Comparison of ENCODE assay signal across 11 mouse cellular contexts in the genomic region with DNA sequence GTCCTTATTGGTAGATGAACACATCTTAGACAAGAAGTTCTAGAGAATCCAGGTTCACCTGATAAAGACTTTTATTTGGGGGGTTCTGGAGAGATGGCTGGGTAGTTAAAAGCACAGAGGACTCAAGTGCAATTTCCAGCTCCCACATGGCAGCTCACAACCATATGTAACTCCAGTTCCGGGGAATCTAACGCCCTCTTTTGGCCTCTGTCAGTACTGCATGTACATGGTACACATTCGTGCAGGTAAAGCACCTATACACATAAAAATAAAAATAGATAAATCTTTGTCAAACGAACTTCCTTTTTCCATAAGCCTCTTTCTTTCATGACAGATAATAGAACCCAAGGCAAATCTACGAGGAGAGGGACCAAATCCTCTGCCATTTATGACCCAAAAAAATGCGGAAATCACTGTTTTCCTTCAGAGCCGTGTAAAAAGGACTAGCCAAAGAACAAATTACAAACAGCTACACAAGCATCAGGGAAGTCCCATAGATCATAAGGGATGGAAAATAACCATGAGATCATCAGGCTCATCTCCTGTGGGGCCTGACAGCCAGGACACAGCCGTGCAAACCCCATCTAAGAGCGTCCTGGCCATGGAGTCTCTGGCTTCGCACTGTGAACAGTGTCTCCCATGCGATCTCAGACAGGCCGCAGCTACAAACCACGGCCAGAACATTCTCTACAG.
DNase-seq lines count a peak whose midpoint lies in the region; ATAC-seq and TF ChIP-seq lines count a peak whose summit lies in the region.
"Had no signal": no experiment of that assay in that cellular context is flagged by ENCODE, and none has a peak within 500 bp of the region (broad histone marks: within the 10 kb centered on the region; RNA-seq: fewer than 3 reads in every experiment).

No protein-coding gene starts in this region.

- H3K27me3 ChIP-seq in intestine, postnatal 0 days (replicated peaks; ENCODE audit: control insufficient read depth, insufficient read depth, low read length) = no peaks in the 10 kb centered on the region
- no peaks in the 10 kb centered on the region for H3K27me3 ChIP-seq in intestine, embryonic 15.5 days (replicated peaks)
- H3K27me3 ChIP-seq in E14TG2a.4 (ENCODE audit: insufficient read depth, low read length) = peaks cover 59% of the 10 kb centered on the region
- no peaks in the 10 kb centered on the region for H3K27me3 ChIP-seq in heart, postnatal 0 days (ENCODE audit: control insufficient read depth, insufficient read depth, low read length)

- H3K4me1 ChIP-seq in intestine, postnatal 0 days (replicated peaks; ENCODE audit: control insufficient read depth, insufficient read depth, low read length) = peaks cover 3% of the 10 kb centered on the region; the same call in 1 of the 2 replicates
- H3K4me1 ChIP-seq in intestine, embryonic 15.5 days (replicated peaks) = peaks cover 15% of the 10 kb centered on the region
- peaks cover 59% of the 10 kb centered on the region for H3K4me1 ChIP-seq in E14TG2a.4 (replicated peaks; ENCODE audit: low read depth, low read length)
- peaks cover 32% of the 10 kb centered on the region for H3K4me1 ChIP-seq in heart, postnatal 0 days (ENCODE audit: control insufficient read depth, insufficient read depth)

- H3K27ac ChIP-seq in intestine, postnatal 0 days (ENCODE audit: low read depth, low read length) = no peak overlapping the region
- no peak overlapping the region for H3K27ac ChIP-seq in intestine, embryonic 15.5 days
- peak overlapping the region; percentile 78 for H3K27ac ChIP-seq in heart, postnatal 0 days (ENCODE audit: low read depth)
- H3K27ac ChIP-seq: hindbrain, embryonic 14.5 days had no signal

- peak; percentile 22; the same call in 1 of the 2 replicates for TF ChIP-seq CTCF in intestine, postnatal 0 days (IDR thresholded peaks at IDR 0.05; ENCODE audit: low read depth)
- TF ChIP-seq CTCF in E14TG2a.4 (conservative IDR thresholded peaks at IDR 0.05; ENCODE audit: low read length) = peak; percentile 54
- TF ChIP-seq CTCF in heart, postnatal 0 days (IDR thresholded peaks at IDR 0.05; ENCODE audit: low read depth) = no peak

- no peaks in the 10 kb centered on the region for H3K9me3 ChIP-seq in intestine, postnatal 0 days (ENCODE audit: control insufficient read depth)
- H3K9me3 ChIP-seq in intestine, embryonic 15.5 days = no peaks in the 10 kb centered on the region
- no peaks in the 10 kb centered on the region for H3K9me3 ChIP-seq in E14TG2a.4 (ENCODE audit: low read length)
- H3K9me3 ChIP-seq in heart, postnatal 0 days (replicated peaks; ENCODE audit: control insufficient read depth, low read length) = no peaks in the 10 kb centered on the region

- no peak overlapping the region for H3K9ac ChIP-seq in intestine, postnatal 0 days (ENCODE audit: low read depth, low read length)
- no peak overlapping the region for H3K9ac ChIP-seq in intestine, embryonic 15.5 days
- no peak overlapping the region for H3K9ac ChIP-seq in heart, postnatal 0 days (replicated peaks; ENCODE audit: low read depth, low read length)
- H3K9ac ChIP-seq: hindbrain, embryonic 14.5 days had no signal

- no peak for TF ChIP-seq EP300 in heart, postnatal 0 days (IDR thresholded peaks at IDR 0.05; ENCODE audit: low read depth)

- ATAC-seq in CD4-positive, CD25-positive, alpha-beta regulatory T cell, adult 4 months = no peak
- no peak for ATAC-seq in intestine, postnatal 0 days
- no peak for ATAC-seq in intestine, embryonic 15.5 days
- ATAC-seq in heart, postnatal 0 days (ENCODE audit: insufficient read depth, low read depth) = no peak
- no peak for ATAC-seq in erythroblast, adult 5-6 weeks (replicated peaks; ENCODE audit: low FRiP score, poor library complexity, severe bottlenecking)

- DNase-seq in CD4-positive, CD25-positive, alpha-beta regulatory T cell, adult 2 months (ENCODE audit: low read depth, low spot score) = peak; percentile 11
- DNase-seq in heart, postnatal 0 days (ENCODE audit: low spot score) = no peak
- no peak for DNase-seq in frontal cortex, postnatal 25 days (ENCODE audit: low spot score in 2 of 2)
- DNase-seq: cerebellum, adult 2 months had no signal

- H3K36me3 ChIP-seq in intestine, postnatal 0 days (ENCODE audit: control insufficient read depth, insufficient read depth) = no peaks in the 10 kb centered on the region
- no peaks in the 10 kb centered on the region for H3K36me3 ChIP-seq in intestine, embryonic 15.5 days
- H3K36me3 ChIP-seq in E14TG2a.4 (ENCODE audit: insufficient read depth, low read length) = no peaks in the 10 kb centered on the region
- H3K36me3 ChIP-seq in heart, postnatal 0 days (replicated peaks; ENCODE audit: control insufficient read depth, insufficient read depth, low read length) = no peaks in the 10 kb centered on the region

- WGBS in intestine, postnatal 0 days = 73% methylated on average over 13 of the region's 13 CpGs
- 74% methylated on average over 13 of the region's 13 CpGs for WGBS in intestine, embryonic 15.5 days
- WGBS in heart, postnatal 0 days = 86% methylated on average over 13 of the region's 13 CpGs

- no peak overlapping the region for H3K4me2 ChIP-seq in intestine, postnatal 0 days (replicated peaks; ENCODE audit: low read depth)
- H3K4me2 ChIP-seq in intestine, embryonic 15.5 days (replicated peaks) = no peak overlapping the region
- H3K4me2 ChIP-seq in heart, postnatal 0 days (ENCODE audit: low read depth, low read length) = no peak overlapping the region
- H3K4me2 ChIP-seq: hindbrain, embryonic 14.5 days; midbrain, embryonic 11.5 days had no signal

- no peak overlapping the region for H3K4me3 ChIP-seq in intestine, postnatal 0 days (ENCODE audit: low read depth, low read length)
- no peak overlapping the region for H3K4me3 ChIP-seq in intestine, embryonic 15.5 days (replicated peaks)
- H3K4me3 ChIP-seq in E14TG2a.4 (replicated peaks; ENCODE audit: low read length) = no peak overlapping the region
- no peak overlapping the region for H3K4me3 ChIP-seq in heart, postnatal 0 days (ENCODE audit: low read depth, low read length)
